Mouse (Mus musculus) heart, embryonic 15.5 days (tissue): ENCODE measurements around the gene Yju2. TPM values are rescaled to one million over a fixed set of nuclear protein-coding genes. Genes with fewer than 3 reads are reported as not detected.

Experiments
- polyA plus RNA-seq: library from polyadenylated mRNA; unstranded; fragments of >200 nt; fragmentation: Nextera tagmentation; extraction: Ambion mirVana; gene quantifications from 2 replicates; pipeline ENCODE4 v1.2.1, GENCODE M21; 2015

The Yju2 gene
- polyA plus RNA-seq, 1 experiment from 2014 or later = 13.9 TPM

Other genes starting within 250 kb of the Yju2 start
- 4.8 and 5.6 TPM in 2 replicates for gene Pot1b, start 246.5 kb upstream of the Yju2 start, polyA plus RNA-seq
- 0.24 and 0.30 TPM in 2 replicates for gene Adgre4, start 209.1 kb upstream of the Yju2 start, polyA plus RNA-seq
- gene Zfp119a, start 80.2 kb upstream of the Yju2 start, polyA plus RNA-seq = 5.7 and 6.0 TPM in 2 replicates
- gene Zfp959, start 67.0 kb upstream of the Yju2 start, polyA plus RNA-seq = 6.8 and 8.8 TPM in 2 replicates
- gene Zfp119b, start 9.6 kb upstream of the Yju2 start, polyA plus RNA-seq = 4.3 and 5.5 TPM in 2 replicates
- gene Ebi3, start 6.5 kb upstream of the Yju2 start, polyA plus RNA-seq = 0.87 and 2.2 TPM in 2 replicates
- 6.6 and 8.7 TPM in 2 replicates for gene Shd, start 11.4 kb downstream of the Yju2 start, polyA plus RNA-seq
- 2.6 and 5.0 TPM in 2 replicates for gene Fsd1, start 27.4 kb downstream of the Yju2 start, polyA plus RNA-seq
- 13.7 and 17.2 TPM in 2 replicates for gene Stap2, start 46.5 kb downstream of the Yju2 start, polyA plus RNA-seq
- 61.1 and 81.1 TPM in 2 replicates for gene Mpnd, start 46.6 kb downstream of the Yju2 start, polyA plus RNA-seq
- gene Sh3gl1, start 77.5 kb downstream of the Yju2 start, polyA plus RNA-seq = 67.0 and 93.4 TPM in 2 replicates
- gene Chaf1a, start 81.3 kb downstream of the Yju2 start, polyA plus RNA-seq = 10.1 and 15.0 TPM in 2 replicates
- gene Ubxn6, start 115.9 kb downstream of the Yju2 start, polyA plus RNA-seq = 42.0 and 45.0 TPM in 2 replicates
- gene Hdgfl2, start 120.5 kb downstream of the Yju2 start, polyA plus RNA-seq = 65.8 and 86.4 TPM in 2 replicates
- gene Plin4, start 150.7 kb downstream of the Yju2 start, polyA plus RNA-seq = 0.41 and 0.57 TPM in 2 replicates
- gene Plin5, start 158.5 kb downstream of the Yju2 start, polyA plus RNA-seq = 1.0 and 1.1 TPM in 2 replicates
- 1.0 and 1.3 TPM in 2 replicates for gene Lrg1, start 162.9 kb downstream of the Yju2 start, polyA plus RNA-seq
- 0.92 and 1.3 TPM in 2 replicates for gene Sema6b, start 181.2 kb downstream of the Yju2 start, polyA plus RNA-seq
- gene Tnfaip8l1, start 203.4 kb downstream of the Yju2 start, polyA plus RNA-seq = 6.7 and 9.2 TPM in 2 replicates
- gene Mydgf, start 224.8 kb downstream of the Yju2 start, polyA plus RNA-seq = 62.3 and 80.2 TPM in 2 replicates